Mouse (Mus musculus): Measurements from ENCODE around the gene Apoc4.

DNA sequence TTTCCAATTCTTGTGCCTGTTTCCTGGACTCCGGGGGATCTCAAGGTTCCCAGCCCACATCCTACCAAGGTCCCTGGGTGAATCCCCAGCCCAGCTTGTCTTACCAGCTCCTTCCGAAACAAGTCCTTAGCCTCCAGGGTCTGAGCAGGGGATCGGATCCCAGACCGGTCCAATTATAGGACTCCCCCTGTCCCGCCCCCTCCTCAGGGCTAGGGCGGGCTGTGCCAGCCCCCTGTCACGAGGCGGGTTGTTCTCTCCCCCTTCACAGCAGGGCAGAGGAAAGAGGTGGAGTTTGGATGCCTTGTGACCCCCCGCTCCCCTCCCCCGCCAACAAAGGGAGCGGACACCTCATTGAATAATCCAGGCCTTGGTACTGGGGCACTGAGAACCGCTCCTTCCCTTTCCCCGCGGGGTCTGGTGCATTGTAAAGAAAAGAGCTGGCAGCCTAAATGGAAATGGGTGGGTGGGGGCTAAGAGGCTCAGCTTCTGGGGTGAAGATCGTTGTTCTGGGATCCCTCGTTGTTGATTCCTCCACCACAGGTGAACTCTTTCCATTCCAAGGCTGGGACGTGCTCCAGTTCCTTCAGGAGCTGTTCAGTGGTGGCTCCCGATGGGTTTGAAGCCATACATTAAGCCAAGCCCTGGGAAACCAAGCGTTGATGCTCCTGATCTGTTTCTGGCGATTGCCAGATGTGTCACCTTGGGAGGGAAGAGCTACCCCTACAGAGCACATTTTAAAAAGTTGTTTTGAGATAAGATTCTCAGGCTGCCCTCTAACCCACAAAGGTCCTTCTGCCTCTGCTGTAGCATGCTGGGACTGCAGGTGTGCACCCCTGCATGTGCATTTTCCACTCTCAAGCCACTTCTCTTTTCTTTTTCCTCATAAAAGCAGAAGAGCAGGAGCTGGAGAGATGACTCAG lies 17.9 kb upstream of the Apoc4 start, which contains the start of gene Apoe:
- TF ChIP-seq CTCF (IDR thresholded peaks at IDR 0.05; ENCODE audit: low read depth, low read length) (no peak), POLR2A (IDR thresholded peaks at IDR 0.05; ENCODE audit: borderline replicate concordance, low read depth, low read length) (peak; percentile 81; the same call in 1 of the 2 replicates)
